Mouse (Mus musculus): ENCODE data around the gene Def6. TPM values are rescaled to one million over a fixed set of nuclear protein-coding genes. Genes with fewer than 3 reads are reported as not detected.

The Def6 gene
- total and polyA plus RNA-seq, 3 experiments = 31.3 to 81.8 (median 53.6) TPM

DNA sequence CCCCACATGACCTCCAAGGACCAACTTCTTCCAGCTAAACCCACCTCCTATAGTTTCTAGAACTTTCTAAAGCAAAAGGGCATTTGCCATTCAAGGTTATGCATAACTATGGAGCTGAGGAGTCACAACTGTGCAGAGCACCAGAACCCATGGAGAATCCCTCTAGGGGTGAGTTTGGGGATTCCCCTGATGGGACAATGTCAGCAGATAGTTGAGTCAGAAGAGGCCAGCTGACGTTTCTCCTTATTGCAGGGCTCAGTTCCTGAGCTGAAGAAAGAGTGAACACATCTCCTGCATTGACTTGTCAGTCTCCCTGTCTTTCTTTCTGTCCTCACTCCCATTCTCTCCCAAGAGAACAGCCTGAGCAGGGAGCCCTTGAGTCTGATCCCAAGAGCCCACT, 14.8 kb upstream of the Def6 start:
- Histone ChIP-seq H3K36me3 (replicated peaks in 1 of 2; ENCODE audit: control insufficient read depth in 1 of 2, insufficient read depth in 1 of 2, low read length in 1 of 2) (peaks cover 17 to 59% of the 10 kb centered on the region in 2 experiments), H3K9me3 (replicated peaks; ENCODE audit: low read length) (peaks cover 8% of the 10 kb centered on the region), H3K4me1 (ENCODE audit: control insufficient read depth in 1 of 2, insufficient read depth in 2 of 2) (peaks cover 14 to 23% of the 10 kb centered on the region in 2 experiments), H3K27ac (ENCODE audit: insufficient read depth, low read depth) (peak overlapping the region; percentile 61), H3K4me3 (replicated peaks in 1 of 3; ENCODE audit: low read depth in 2 of 3, low read length in 2 of 3, poor library complexity in 1 of 3) (no peak overlapping the region), H3K4me2 (ENCODE audit: insufficient read depth, low read depth, poor library complexity, severe bottlenecking) (no peak overlapping the region), H3K9ac (ENCODE audit: insufficient read depth, low read depth) (no peak overlapping the region), H3K27me3 (replicated peaks) (no peaks in the 10 kb centered on the region), H3K79me2 (replicated peaks; ENCODE audit: control insufficient read depth, extremely low read depth, insufficient read depth, poor library complexity, severe bottlenecking) (no peaks in the 10 kb centered on the region)
- dilution Hi-C loops (cut with MboI; ENCODE audit: extremely low pct_ligation_motif_present, extremely low pct_unique_long_range_greater_than_20kb, low sequenced_read_pairs) (no loop called here), in situ Hi-C loops (cut with MboI; ENCODE audit: low pct_ligation_motif_present, low pct_unique_long_range_greater_than_20kb, low sequenced_read_pairs) (no loop called here)
- peak; percentile 72 for DNase-seq (ENCODE audit: extremely low read depth)
- 0 out of 4 replicates have a peak, but pooled peaks of 1 of the 2 experiments have one; percentile 8 for TF ChIP-seq CTCF (conservative IDR thresholded peaks at IDR 0.05 in 1 of 2, IDR thresholded peaks at IDR 0.05 in 1 of 2; ENCODE audit: low read depth in 2 of 2, low read length in 2 of 2)
- TF ChIP-seq MAFK (IDR thresholded peaks at IDR 0.05; ENCODE audit: insufficient replicate concordance, low read length) = no peak
- peak; percentile 44 for TF ChIP-seq ETS1 (conservative IDR thresholded peaks at IDR 0.05; ENCODE audit: low read depth, low read length)

- dilution Hi-C loops (cut with MboI; ENCODE audit: extremely low pct_ligation_motif_present, extremely low pct_unique_long_range_greater_than_20kb, low sequenced_read_pairs) = no loop called here
Measured at GRCm38 (mm10) chr17:28193559-28193958, 14.0 kb upstream of the Def6 start.

GRCm38 (mm10) chr17:28195033-28195432, 12.5 kb upstream of the Def6 start:
- no peak for TF ChIP-seq ETS1 (conservative IDR thresholded peaks at IDR 0.05; ENCODE audit: low read depth, low read length)
- no peak for TF ChIP-seq USF1 (IDR thresholded peaks at IDR 0.05; ENCODE audit: low read depth, low read length)
- no peak for TF ChIP-seq POLR2AphosphoS2 (IDR thresholded peaks at IDR 0.05; ENCODE audit: low read depth, low read length)
- TF ChIP-seq USF2 (conservative IDR thresholded peaks at IDR 0.05; ENCODE audit: low read depth, low read length) = no peak
- no peak for TF ChIP-seq SMC3 (IDR thresholded peaks at IDR 0.05; ENCODE audit: low read depth, low read length)
- TF ChIP-seq TCF12 (IDR thresholded peaks at IDR 0.05; ENCODE audit: low read depth, low read length) = no peak
- no peak for TF ChIP-seq KAT2A (IDR thresholded peaks at IDR 0.05; ENCODE audit: insufficient replicate concordance, low read length)
- no peak for TF ChIP-seq JUN (IDR thresholded peaks at IDR 0.05; ENCODE audit: insufficient read depth, low read depth, low read length)
- TF ChIP-seq MAFK (IDR thresholded peaks at IDR 0.05; ENCODE audit: insufficient replicate concordance, low read length) = no peak
- no peak for TF ChIP-seq TBP (conservative IDR thresholded peaks at IDR 0.05; ENCODE audit: low read depth, low read length)
- no peak for TF ChIP-seq JUND (conservative IDR thresholded peaks at IDR 0.05; ENCODE audit: low read depth, low read length)
- Histone ChIP-seq H3K4me2 (ENCODE audit: insufficient read depth, low read depth, poor library complexity, severe bottlenecking) (no peak overlapping the region), H3K4me1 (ENCODE audit: control insufficient read depth in 1 of 2, insufficient read depth in 2 of 2) (peaks cover 14 to 29% of the 10 kb centered on the region in 2 experiments), H3K27me3 (replicated peaks) (no peaks in the 10 kb centered on the region), H3K4me3 (replicated peaks in 1 of 3; ENCODE audit: low read depth in 2 of 3, low read length in 2 of 3, poor library complexity in 1 of 3) (no peak overlapping the region), H3K36me3 (replicated peaks in 1 of 2; ENCODE audit: control insufficient read depth in 1 of 2, insufficient read depth in 1 of 2, low read length in 1 of 2) (peaks cover 19 to 62% of the 10 kb centered on the region in 2 experiments), H3K9ac (ENCODE audit: insufficient read depth, low read depth) (no peak overlapping the region), H3K9me3 (replicated peaks; ENCODE audit: low read length) (peaks cover 8% of the 10 kb centered on the region), H3K79me2 (replicated peaks; ENCODE audit: control insufficient read depth, extremely low read depth, insufficient read depth, poor library complexity, severe bottlenecking) (no peaks in the 10 kb centered on the region), H3K27ac (ENCODE audit: insufficient read depth, low read depth) (no peak overlapping the region)
- dilution Hi-C loops (cut with MboI; ENCODE audit: extremely low pct_ligation_motif_present, extremely low pct_unique_long_range_greater_than_20kb, low sequenced_read_pairs) (no loop called here), in situ Hi-C loops (cut with MboI; ENCODE audit: low pct_ligation_motif_present, low pct_unique_long_range_greater_than_20kb, low sequenced_read_pairs) (no loop called here)
- DNase-seq (ENCODE audit: extremely low read depth) = no peak

More at GRCm38 (mm10) chr17:28193559-28193958, 14.0 kb upstream of the Def6 start:
- in situ Hi-C loops (cut with MboI; ENCODE audit: low pct_ligation_motif_present, low pct_unique_long_range_greater_than_20kb, low sequenced_read_pairs) = no loop called here
- H3K4me1 ChIP-seq (ENCODE audit: control insufficient read depth in 1 of 2, insufficient read depth in 2 of 2) = peaks cover 14 to 29% of the 10 kb centered on the region in 2 experiments
- H3K79me2 ChIP-seq (replicated peaks; ENCODE audit: control insufficient read depth, extremely low read depth, insufficient read depth, poor library complexity, severe bottlenecking) = no peaks in the 10 kb centered on the region
- peaks cover 8% of the 10 kb centered on the region for H3K9me3 ChIP-seq (replicated peaks; ENCODE audit: low read length)
- peaks cover 18 to 64% of the 10 kb centered on the region in 2 experiments for H3K36me3 ChIP-seq (replicated peaks in 1 of 2; ENCODE audit: control insufficient read depth in 1 of 2, insufficient read depth in 1 of 2, low read length in 1 of 2)
- H3K4me3 ChIP-seq (replicated peaks in 1 of 3; ENCODE audit: low read depth in 2 of 3, low read length in 2 of 3, poor library complexity in 1 of 3) = no peak overlapping the region
- peak; percentile 53 for TF ChIP-seq BHLHE40 (IDR thresholded peaks at IDR 0.05; ENCODE audit: low read depth, low read length)
- no peak for TF ChIP-seq JUN (IDR thresholded peaks at IDR 0.05; ENCODE audit: insufficient read depth, low read depth, low read length)
- no peak overlapping the region for H3K9ac ChIP-seq (ENCODE audit: insufficient read depth, low read depth)
- H3K27me3 ChIP-seq (replicated peaks) = no peaks in the 10 kb centered on the region
- no peak overlapping the region for H3K4me2 ChIP-seq (ENCODE audit: insufficient read depth, low read depth, poor library complexity, severe bottlenecking)
- H3K27ac ChIP-seq (ENCODE audit: insufficient read depth, low read depth) = no peak overlapping the region
- DNase-seq (ENCODE audit: extremely low read depth) = peak; percentile 29
